Mouse (Mus musculus) macrophage (primary cell): ENCODE data around the gene Tmpo. TPM values are rescaled to one million over a fixed set of nuclear protein-coding genes. Genes with fewer than 3 reads are reported as not detected.

Experiments used
- H3K27ac ChIP-seq: fragments of 350-480 bp; formaldehyde crosslinking; 2 replicates; pipeline ENCODE4 v1.9.0; 2021
- H3K36me3 ChIP-seq: fragments of 350-480 bp; formaldehyde crosslinking; 2 replicates; pipeline ENCODE4 v1.9.0; 2021; ENCODE audit errors: inconsistent target
- H3K4me3 ChIP-seq: fragments of 350-480 bp; formaldehyde crosslinking; 2 replicates; pipeline ENCODE4 v1.9.0; 2021; ENCODE audit errors: inconsistent target
- H3K79me2 ChIP-seq: fragments of 350-480 bp; formaldehyde crosslinking; 2 replicates; pipeline ENCODE4 v1.9.0; 2021; ENCODE audit errors: inconsistent target
- WGBS: methylation state at CpG from one replicate; pipeline ENCODE4 v1.1.7; 2026; ENCODE audit warnings: inconsistent platforms; ENCODE audit not compliant: missing documents; 5-methylcytosine and 5-hydroxymethylcytosine counted together
- polyA plus RNA-seq: library from polyadenylated mRNA; stranded (reverse); fragments of 250-400 nt; gene quantifications from 3 replicates; pipeline ENCODE4 v1.2.4, GENCODE M21; 2018; ENCODE audit warnings: inconsistent platforms
- total RNA-seq, 78 experiments: library from RNA; depleted of rRNA; stranded (reverse); fragments of 250-400 nt; gene quantifications; 1 replicate in 9 of 78; 2 replicates in 24 of 78; 3 replicates in 43 of 78; 4 replicates in 2 of 78; pipeline ENCODE4 v1.2.4; 2018; ENCODE audit warnings: inconsistent platforms in 56 of 78

The Tmpo gene
- 100 to 1,000 TPM in 18 of 26 experiments, 10 to 100 TPM in 8; 67.3 to 260 (median 119) TPM for total RNA-seq (2018; cell fraction: chromatin; rRNA removed)
- 10 to 100 TPM; 22.0 to 43.2 (median 33.7) TPM for total RNA-seq (2018; cell fraction: cytosol; rRNA removed)
- 100 to 1,000 TPM in 8 of 26 experiments, 10 to 100 TPM in 18; 44.5 to 242 (median 80.1) TPM for total RNA-seq (2018; cell fraction: nucleus; rRNA removed)
- 30.4 to 57.8 TPM (median 34.2 TPM) in 3 replicates for polyA plus RNA-seq

- Histone ChIP-seq H3K36me3 (no peaks in the 10 kb centered on the region), H3K27ac (peak within 1 kb of the TSS; percentile 95), H3K79me2 (no peaks in the 10 kb centered on the region), H3K4me3 (peak within 1 kb of the TSS; percentile 49)
- 26% methylated on average over 18 of the region's 18 CpGs for WGBS
Measured at GRCm38 (mm10) chr10:91180761-91181460, at the start of gene Tmpo. Gene Tmpo (minus strand): TSS chr10:91181315.

- H3K27ac ChIP-seq = no peak overlapping the region
- H3K79me2 ChIP-seq = no peaks in the 10 kb centered on the region
- WGBS = 95% methylated on average over 4 of the region's 4 CpGs
- H3K4me3 ChIP-seq = no peak overlapping the region
- H3K36me3 ChIP-seq = no peaks in the 10 kb centered on the region
Measured at GRCm38 (mm10) chr10:91230400-91230799, 49.3 kb upstream of the Tmpo start.

- WGBS = 55% methylated on average over 7 of the region's 7 CpGs
- H3K27ac ChIP-seq = no peak overlapping the region
- H3K4me3 ChIP-seq = no peak overlapping the region
- no peaks in the 10 kb centered on the region for H3K79me2 ChIP-seq
- H3K36me3 ChIP-seq = no peaks in the 10 kb centered on the region
Measured at GRCm38 (mm10) chr10:91229518-91229961, 48.4 kb upstream of the Tmpo start.

- Histone ChIP-seq H3K36me3 (no peaks in the 10 kb centered on the region), H3K4me3 (no peak overlapping the region), H3K27ac (no peak overlapping the region), H3K79me2 (no peaks in the 10 kb centered on the region)
- WGBS = 51% methylated on average over 5 of the region's 6 CpGs
Measured at GRCm38 (mm10) chr10:91228924-91229517, 47.9 kb upstream of the Tmpo start.

GRCm38 (mm10) chr10:91227034-91227433 is 45.9 kb upstream of the Tmpo start:
- WGBS = 94% methylated on average over 4 of the region's 4 CpGs
- H3K36me3 ChIP-seq = no peaks in the 10 kb centered on the region
- no peaks in the 10 kb centered on the region for H3K79me2 ChIP-seq
- no peak overlapping the region for H3K4me3 ChIP-seq
- no peak overlapping the region for H3K27ac ChIP-seq

- Histone ChIP-seq H3K79me2 (no peaks in the 10 kb centered on the region), H3K27ac (no peak overlapping the region), H3K4me3 (no peak overlapping the region), H3K36me3 (no peaks in the 10 kb centered on the region)
- 71% methylated on average over 9 of the region's 9 CpGs for WGBS
Measured at GRCm38 (mm10) chr10:91222398-91223236, 41.5 kb upstream of the Tmpo start.

- H3K4me3 ChIP-seq = no peak overlapping the region
- H3K79me2 ChIP-seq = no peaks in the 10 kb centered on the region
- peak overlapping the region; percentile 24; the same call in 1 of the 2 replicates for H3K27ac ChIP-seq
- WGBS = 45% methylated on average over 11 of the region's 11 CpGs
- H3K36me3 ChIP-seq = no peaks in the 10 kb centered on the region
Measured at GRCm38 (mm10) chr10:91208899-91209667, 28.0 kb upstream of the Tmpo start.

- Histone ChIP-seq H3K79me2 (no peaks in the 10 kb centered on the region), H3K27ac (no peak overlapping the region), H3K36me3 (no peaks in the 10 kb centered on the region), H3K4me3 (no peak overlapping the region)
- WGBS = 73% methylated on average over 9 of the region's 9 CpGs
Measured at GRCm38 (mm10) chr10:91208461-91208860, 27.3 kb upstream of the Tmpo start.

- no peaks in the 10 kb centered on the region for H3K36me3 ChIP-seq
- no peaks in the 10 kb centered on the region for H3K79me2 ChIP-seq
- no peak overlapping the region for H3K27ac ChIP-seq
- no peak overlapping the region for H3K4me3 ChIP-seq
Measured at GRCm38 (mm10) chr10:91207275-91207674, 26.2 kb upstream of the Tmpo start.

- WGBS = 74% methylated on average over 6 of the region's 6 CpGs
- Histone ChIP-seq H3K27ac (no peak overlapping the region), H3K36me3 (no peaks in the 10 kb centered on the region), H3K4me3 (no peak overlapping the region), H3K79me2 (no peaks in the 10 kb centered on the region)
Measured at GRCm38 (mm10) chr10:91205632-91206031, 24.5 kb upstream of the Tmpo start.

GRCm38 (mm10) chr10:91200581-91200980 is 19.5 kb upstream of the Tmpo start:
- 98% methylated on average over 3 of the region's 3 CpGs for WGBS
- Histone ChIP-seq H3K36me3 (no peaks in the 10 kb centered on the region), H3K27ac (no peak overlapping the region), H3K79me2 (no peaks in the 10 kb centered on the region), H3K4me3 (no peak overlapping the region)

GRCm38 (mm10) chr10:91199238-91199780 is 18.2 kb upstream of the Tmpo start:
- Histone ChIP-seq H3K79me2 (no peaks in the 10 kb centered on the region), H3K27ac (no peak overlapping the region), H3K4me3 (no peak overlapping the region), H3K36me3 (no peaks in the 10 kb centered on the region)
- WGBS = 75% methylated on average over 1 of the region's 1 CpGs

GRCm38 (mm10) chr10:91197704-91198103 is 16.6 kb upstream of the Tmpo start:
- H3K36me3 ChIP-seq = no peaks in the 10 kb centered on the region
- H3K4me3 ChIP-seq = no peak overlapping the region
- 94% methylated on average over 8 of the region's 8 CpGs for WGBS
- no peak overlapping the region for H3K27ac ChIP-seq
- H3K79me2 ChIP-seq = no peaks in the 10 kb centered on the region

- Histone ChIP-seq H3K4me3 (no peak overlapping the region), H3K36me3 (no peaks in the 10 kb centered on the region), H3K79me2 (no peaks in the 10 kb centered on the region), H3K27ac (no peak overlapping the region)
- WGBS = 100% methylated on average over 1 of the region's 1 CpGs
Measured at GRCm38 (mm10) chr10:91196778-91197177, 15.7 kb upstream of the Tmpo start.
